Mouse (Mus musculus) heart, postnatal 10 days (tissue): Measurements from ENCODE around the gene Cd248. TPM values are rescaled to one million over a fixed set of nuclear protein-coding genes. Genes with fewer than 3 reads are reported as not detected.
"Not testable (repeated sequence)": the region's sequence is repeated elsewhere in the genome, so short reads cannot be mapped to it uniquely, and the experiment has no call there.

Source experiments
- DNase-seq, 2 experiments: peaks; one replicate each; pipeline ENCODE4 v3.0.0; 2021
- intact Hi-C: fragments of 180-260 bp; cut with DNase I; formaldehyde crosslinking; loops from one replicate; pipeline ENCODE4 v1.15.1; 2025
- total RNA-seq, 2 experiments: library from RNA; stranded (reverse); gene quantifications; 2 replicates each; pipeline ENCODE4 v1.2.3; 2021

The Cd248 gene
- total RNA-seq, 2 experiments from 2014 or later = 33.8 to 39.7 TPM

GRCm38 (mm10) chr19:5072389-5073019 is 4.6 kb downstream of the Cd248 start:
- intact Hi-C loops = loop anchor here (1.0 kb wide), 2 partner anchors 16 to 57 kb away; no protein-coding TSS in a partner anchor
- DNase-seq = peak in 1 of 2 experiments; percentile 46

GRCm38 (mm10) chr19:5073028-5073427 is 5.2 kb downstream of the Cd248 start:
- DNase-seq = peak; percentile 67 to 80
- intact Hi-C loops = loop anchor here (1.0 kb wide), 2 partner anchors 17 to 58 kb away; no protein-coding TSS in a partner anchor

DNA sequence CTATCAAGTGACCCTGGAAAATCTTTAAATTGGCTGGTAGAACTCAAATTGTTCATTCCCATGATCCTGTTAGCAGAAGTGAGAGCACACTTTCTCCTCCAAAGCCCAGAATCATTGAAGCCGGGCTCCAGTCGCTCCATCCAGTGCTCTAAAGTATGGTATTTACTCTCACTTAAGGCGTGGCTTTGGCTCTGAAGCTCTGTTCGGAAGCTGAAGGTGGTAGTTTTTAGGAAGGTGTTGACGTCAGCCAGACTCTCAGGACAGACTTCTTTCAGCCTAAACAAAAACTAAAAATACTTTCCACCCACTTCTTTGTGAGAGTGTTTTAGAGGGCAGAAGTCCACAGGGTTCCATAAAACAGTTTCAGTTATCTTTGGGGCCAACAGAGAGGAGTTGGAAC is 5.6 kb downstream of the Cd248 start:
- no peak for DNase-seq
- intact Hi-C loops = loop anchor here (1.0 kb wide), 2 partner anchors 17 to 58 kb away; no protein-coding TSS in a partner anchor

GRCm38 (mm10) chr19:5079279-5079678 is 11.4 kb downstream of the Cd248 start:
- DNase-seq = no peak
- intact Hi-C loops = no loop called here

DNA sequence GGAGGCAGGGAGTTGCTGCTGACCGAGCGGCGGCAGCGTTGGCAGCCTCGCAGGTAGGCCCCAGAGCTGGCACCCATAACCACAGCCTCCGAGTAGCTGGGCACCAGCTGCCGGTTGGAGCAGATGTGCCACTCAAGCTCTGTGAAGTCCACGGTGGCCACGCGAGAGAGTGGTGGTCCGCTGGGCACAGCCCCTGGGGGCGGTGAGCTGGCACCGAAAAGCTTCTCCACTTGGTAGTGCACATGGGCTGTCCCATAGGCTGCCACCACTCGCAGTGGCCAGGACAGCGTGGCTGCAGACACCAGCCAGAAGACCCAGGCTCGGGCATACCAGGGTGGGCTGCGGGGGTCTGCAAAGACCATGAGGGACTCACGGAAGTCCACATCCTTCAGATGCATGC is 14.1 kb downstream of the Cd248 start:
- DNase-seq = no peak
- intact Hi-C loops = no loop called here

DNA sequence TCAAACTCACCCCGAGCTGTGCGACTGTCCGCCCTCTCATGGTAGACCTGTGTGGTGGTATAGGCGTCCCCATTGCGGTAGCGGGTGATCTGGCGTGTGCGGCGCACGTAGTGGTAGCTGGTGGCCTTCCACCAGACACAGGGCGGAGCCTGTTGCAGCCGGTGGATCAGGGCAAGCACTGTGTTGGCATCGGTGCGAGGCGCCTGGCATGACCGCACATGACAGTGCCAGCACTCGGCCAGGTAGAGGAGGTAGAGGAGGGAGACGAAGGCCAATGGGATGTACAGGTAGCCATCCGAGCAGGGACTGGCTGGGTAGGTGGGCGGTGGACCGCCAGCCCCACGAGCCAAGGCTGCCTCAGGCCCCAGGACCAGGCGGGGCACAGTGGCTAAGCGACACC is 14.7 kb downstream of the Cd248 start:
- no peak for DNase-seq
- intact Hi-C loops = no loop called here

- intact Hi-C loops = no loop called here
- no peak for DNase-seq
These were observed 16.3 kb downstream of the Cd248 start for GRCm38 (mm10) chr19:5083961-5084833.

- intact Hi-C loops = no loop called here
- DNase-seq = no peak
These were observed 16.9 kb downstream of the Cd248 start for GRCm38 (mm10) chr19:5084834-5085144.

DNA sequence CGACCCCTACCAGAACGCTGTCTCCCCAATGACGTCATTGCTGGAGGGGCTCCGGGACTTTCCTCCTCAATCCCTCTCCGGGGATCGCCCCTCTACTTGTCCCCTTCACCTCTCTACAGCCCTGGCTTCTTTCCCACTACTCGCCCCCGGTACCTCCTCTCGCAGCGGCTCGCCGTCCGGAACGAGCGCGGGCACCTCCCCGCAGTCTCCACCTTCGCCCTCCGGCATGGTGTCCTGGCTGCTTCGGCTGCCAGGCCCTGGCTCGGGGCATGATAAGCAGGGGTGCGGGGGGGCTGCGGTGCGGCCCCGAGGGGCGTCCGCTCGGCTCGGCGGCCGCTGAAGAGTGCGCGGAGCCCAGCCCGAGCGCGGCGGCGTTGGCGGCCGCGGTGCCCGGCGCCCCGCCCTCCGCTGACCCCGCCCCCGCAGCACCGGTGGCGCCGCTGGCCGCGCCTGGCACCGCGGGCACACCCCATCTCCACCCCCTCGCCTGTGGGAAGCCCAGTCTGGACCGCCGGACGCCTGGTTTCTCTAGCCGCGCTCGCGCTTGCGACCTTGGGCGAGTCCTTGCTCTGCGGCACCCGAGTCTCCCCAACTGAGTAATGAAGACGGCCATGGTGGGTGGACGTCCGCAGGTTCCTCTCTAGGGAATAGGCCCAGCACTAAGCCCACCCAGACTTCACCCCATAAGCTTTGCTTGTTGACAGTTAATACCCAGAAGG is 17.4 kb downstream of the Cd248 start, which contains the start of gene Tmem151a:
Tmem151a (minus strand) TSS at position 387 of the 719 bp plus-strand sequence.
- intact Hi-C loops = no loop called here
- DNase-seq = no peak

DNA sequence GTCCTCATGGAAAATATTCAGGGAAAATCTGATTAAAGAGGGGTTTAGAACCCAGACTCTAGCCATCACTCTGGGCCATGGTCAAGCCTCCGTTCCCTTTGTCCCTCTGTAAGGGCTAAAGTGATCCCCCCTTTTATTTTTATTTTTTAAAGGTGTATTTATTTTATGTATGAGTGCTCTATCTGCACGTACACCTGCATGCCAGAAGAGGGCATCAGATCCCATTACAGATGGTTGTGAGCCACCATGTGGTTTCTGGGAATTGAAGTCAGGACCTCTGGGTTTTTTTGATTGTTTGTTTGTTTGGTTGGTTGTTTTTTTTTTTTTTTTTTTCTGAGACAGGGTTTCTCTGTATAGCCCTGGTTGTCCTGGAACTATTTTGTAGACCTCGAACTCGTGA is 18.7 kb downstream of the Cd248 start:
- DNase-seq, intact Hi-C loops: not testable (repeated sequence)

- peak; percentile 97 to 98 for DNase-seq
- intact Hi-C loops = no loop called here
These were observed 20.2 kb downstream of the Cd248 start, which contains the start of gene Yif1a for GRCm38 (mm10) chr19:5087884-5088728. TSS of gene Yif1a (plus strand) at chr19:5088538.

GRCm38 (mm10) chr19:5089324-5089723 is 21.4 kb downstream of the Cd248 start:
- DNase-seq = no peak
- intact Hi-C loops = no loop called here

DNA sequence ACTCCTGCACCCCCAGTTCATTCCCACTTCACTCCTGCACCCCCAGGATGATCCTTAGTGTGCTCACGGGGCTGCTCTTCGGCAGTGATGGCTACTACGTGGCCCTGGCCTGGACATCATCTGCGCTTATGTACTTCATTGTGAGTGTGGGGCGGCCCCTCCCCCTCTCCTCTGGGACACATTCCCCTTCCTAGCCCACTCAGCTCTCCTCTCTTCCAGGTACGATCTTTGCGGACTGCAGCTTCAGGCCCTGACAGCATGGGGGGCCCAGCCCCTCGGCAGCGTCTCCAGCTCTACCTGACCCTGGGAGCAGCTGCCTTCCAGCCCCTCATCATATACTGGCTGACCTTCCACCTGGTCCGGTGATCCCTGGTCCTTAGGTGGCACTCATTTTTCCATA is 24.2 kb downstream of the Cd248 start:
- intact Hi-C loops = no loop called here
- no peak for DNase-seq

- DNase-seq = no peak
- intact Hi-C loops = loop anchor here (2.0 kb wide), 1 partner anchor 47 kb away; no protein-coding TSS in a partner anchor
These were observed 25.8 kb downstream of the Cd248 start for GRCm38 (mm10) chr19:5093481-5094242.

DNA sequence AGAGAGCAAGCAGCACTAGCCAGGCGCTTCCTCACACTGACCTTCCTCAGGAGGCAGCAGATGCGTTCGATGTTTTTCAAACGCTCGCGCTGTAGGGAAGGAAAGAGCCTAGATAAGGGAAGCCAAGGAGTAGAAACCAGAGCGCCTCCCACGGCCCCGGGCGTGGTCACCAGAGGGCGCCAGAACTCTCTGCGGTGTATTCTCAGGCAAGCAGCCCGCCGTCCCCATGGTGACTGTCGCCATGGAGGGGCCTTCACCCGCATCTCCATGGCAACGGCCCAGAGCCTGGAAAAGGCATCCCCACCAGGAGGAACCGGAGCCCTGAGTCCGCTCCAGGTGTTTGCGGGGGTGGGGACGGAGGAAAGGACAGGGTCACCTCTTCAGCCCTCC is 26.4 kb downstream of the Cd248 start:
- DNase-seq = peak; percentile 91 to 96
- intact Hi-C loops = loop anchor here (2.0 kb wide), 1 partner anchor 47 kb away; no protein-coding TSS in a partner anchor

DNA sequence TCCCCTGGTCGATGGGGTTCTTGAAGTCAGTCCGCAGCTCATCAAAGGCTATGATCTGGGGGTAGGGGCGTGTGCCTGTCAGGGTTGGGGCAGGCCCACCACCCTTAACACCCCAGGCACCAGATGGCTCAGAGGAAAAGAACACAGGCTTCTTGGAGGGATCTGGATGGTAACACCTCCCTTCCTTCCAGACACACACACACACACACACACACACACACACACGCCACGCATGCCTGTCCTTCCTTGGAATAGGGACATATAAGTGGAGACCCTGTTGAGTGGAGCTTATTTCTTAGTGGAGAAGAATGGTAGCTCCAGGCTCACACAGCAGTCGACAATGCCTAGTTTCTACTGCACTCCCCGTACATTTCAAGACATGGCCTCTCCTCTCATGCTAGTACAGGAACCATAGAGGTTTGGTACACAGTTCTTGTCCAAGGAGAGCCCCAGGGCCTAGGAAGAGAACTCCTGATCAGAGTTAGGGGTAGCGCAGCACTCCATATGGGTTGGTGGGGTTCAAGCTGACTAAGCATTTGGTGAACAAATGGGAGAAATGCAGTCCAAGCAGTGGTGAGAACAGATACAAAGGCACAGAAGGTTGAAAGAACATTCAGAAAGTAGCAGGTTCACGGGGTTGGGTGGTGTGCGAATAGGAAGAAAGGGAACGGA is 27.0 kb downstream of the Cd248 start:
- intact Hi-C loops = loop anchor here (2.0 kb wide), 1 partner anchor 46 kb away; no protein-coding TSS in a partner anchor
- no peak for DNase-seq

- no peak for DNase-seq
- intact Hi-C loops = loop anchor here (2.0 kb wide), 1 partner anchor 45 kb away; no protein-coding TSS in a partner anchor
These were observed 28.1 kb downstream of the Cd248 start for GRCm38 (mm10) chr19:5095887-5096474.
